Mouse (Mus musculus) hindlimb bud, embryonic 11.5 days (tissue): ENCODE measurements around the gene Rps29.
"Not testable (repeated sequence)": the region's sequence is repeated elsewhere in the genome, so short reads cannot be mapped to it uniquely, and the experiment has no call there.

Source experiments
- DNase-seq: peaks from one replicate; pipeline ENCODE4 v3.0.0-alpha.2; 2012; ENCODE audit warnings: low read depth, low spot score; ENCODE audit errors: extremely low spot score

The Rps29 gene

GRCm38 (mm10) chr12:69179371-69179770 is 20.4 kb upstream of the Rps29 start:
- DNase-seq = no peak

GRCm38 (mm10) chr12:69177526-69177925 is 18.5 kb upstream of the Rps29 start:
- DNase-seq = no peak

- DNase-seq = no peak
These were observed 17.0 kb upstream of the Rps29 start for GRCm38 (mm10) chr12:69175975-69176374.

GRCm38 (mm10) chr12:69171307-69171706 is 12.3 kb upstream of the Rps29 start:
- DNase-seq = no peak

GRCm38 (mm10) chr12:69168461-69169106 is 9.6 kb upstream of the Rps29 start, which contains the start of gene Lrr1:
TSS of gene Lrr1 (plus strand) at chr12:69168814.
- peak; percentile 57 for DNase-seq

GRCm38 (mm10) chr12:69167656-69168460 is 8.9 kb upstream of the Rps29 start:
- DNase-seq = no peak

GRCm38 (mm10) chr12:69166861-69167581 is 8.0 kb upstream of the Rps29 start:
- DNase-seq = not testable (repeated sequence)

GRCm38 (mm10) chr12:69164904-69165303 is 5.9 kb upstream of the Rps29 start:
- DNase-seq = no peak

- DNase-seq = not testable (repeated sequence)
These were observed 4.6 kb upstream of the Rps29 start for GRCm38 (mm10) chr12:69163586-69163985.

GRCm38 (mm10) chr12:69160677-69161076 is 1.7 kb upstream of the Rps29 start:
- DNase-seq = not testable (repeated sequence)

- DNase-seq = peak; percentile 98
These were observed 573 bp upstream of the Rps29 start for GRCm38 (mm10) chr12:69159578-69159940.

GRCm38 (mm10) chr12:69158366-69158764 is 621 bp downstream of the Rps29 start:
- DNase-seq = no peak

GRCm38 (mm10) chr12:69157107-69157506 is 1.9 kb downstream of the Rps29 start:
- no peak for DNase-seq

- no peak for DNase-seq
These were observed 2.5 kb downstream of the Rps29 start for GRCm38 (mm10) chr12:69156436-69156835.

- DNase-seq = no peak
These were observed 3.1 kb downstream of the Rps29 start for GRCm38 (mm10) chr12:69155923-69156322.

GRCm38 (mm10) chr12:69150049-69150448 is 8.9 kb downstream of the Rps29 start:
- DNase-seq = no peak

- DNase-seq = no peak
These were observed 11.7 kb downstream of the Rps29 start for GRCm38 (mm10) chr12:69147166-69147735.

- no peak for DNase-seq
These were observed 15.5 kb downstream of the Rps29 start for GRCm38 (mm10) chr12:69143460-69143859.

GRCm38 (mm10) chr12:69139841-69140240 is 19.1 kb downstream of the Rps29 start:
- no peak for DNase-seq

GRCm38 (mm10) chr12:69139201-69139600 is 19.8 kb downstream of the Rps29 start:
- DNase-seq = no peak

- no peak for DNase-seq
These were observed 27.0 kb downstream of the Rps29 start for GRCm38 (mm10) chr12:69131981-69132380.
